Mouse (Mus musculus) monocyte, adult 5-6 weeks (primary cell): Measurements from ENCODE around the gene Nfkbil1. TPM values are rescaled to one million over a fixed set of nuclear protein-coding genes. Genes with fewer than 3 reads are reported as not detected.
A peak's percentile ranks its signal among the peaks of the same experiment; 100 is the strongest.
"Not testable (repeated sequence)": the region's sequence is repeated elsewhere in the genome, so short reads cannot be mapped to it uniquely, and the experiment has no call there.

Experiments used
- ATAC-seq: fragments of 153-309, 156-312 bp; replicated peaks from 2 replicates; pipeline ENCODE4 v1.8.0; 2017; ENCODE audit warnings: mild to moderate bottlenecking; ENCODE audit not compliant: low TSS enrichment, insufficient number of reproducible peaks, severe bottlenecking, poor library complexity, low FRiP score
- total RNA-seq: library from RNA; stranded (forward); fragments of 200-1000, 200-491, 200-594 nt; gene quantifications from 3 replicates; pipeline ENCODE4 v1.2.3, GENCODE M21; 2017

Nfkbil1 gene
- total RNA-seq, 1 experiment from 2014 or later = 5.1 TPM

- peak; percentile 55 for ATAC-seq
Observed at GRCm38 (mm10) chr17:35241305-35242014, 5.9 kb upstream of the Nfkbil1 start, which contains the start of gene Ddx39b. TSS of gene Ddx39b (plus strand) at chr17:35241746.

- ATAC-seq = no peak
Observed at GRCm38 (mm10) chr17:35240384-35241304, 5.1 kb upstream of the Nfkbil1 start.

GRCm38 (mm10) chr17:35239700-35240099 lies 4.1 kb upstream of the Nfkbil1 start:
- ATAC-seq = no peak

GRCm38 (mm10) chr17:35237504-35237903 lies 1.9 kb upstream of the Nfkbil1 start:
- no peak for ATAC-seq

GRCm38 (mm10) chr17:35236996-35237395 lies 1.4 kb upstream of the Nfkbil1 start:
- ATAC-seq = no peak

GRCm38 (mm10) chr17:35236390-35236746 lies 776 bp upstream of the Nfkbil1 start:
- ATAC-seq = peak; percentile 56

- no peak for ATAC-seq
Observed at GRCm38 (mm10) chr17:35234903-35235302, 689 bp downstream of the Nfkbil1 start.

GRCm38 (mm10) chr17:35234090-35234489 lies 1.5 kb downstream of the Nfkbil1 start:
- ATAC-seq = not testable (repeated sequence)

GRCm38 (mm10) chr17:35233114-35233980 lies 2.2 kb downstream of the Nfkbil1 start, which contains the start of gene Atp6v1g2:
TSS of gene Atp6v1g2 (plus strand) at chr17:35233660.
- ATAC-seq = no peak

- ATAC-seq = no peak
Observed at GRCm38 (mm10) chr17:35232659-35233058, 2.9 kb downstream of the Nfkbil1 start.

- peak; percentile 33; the same call in 1 of the 2 replicates for ATAC-seq
Observed at GRCm38 (mm10) chr17:35232043-35232442, 3.5 kb downstream of the Nfkbil1 start.

GRCm38 (mm10) chr17:35231022-35231421 lies 4.6 kb downstream of the Nfkbil1 start:
- peak; percentile 51 for ATAC-seq

- no peak for ATAC-seq
Observed at GRCm38 (mm10) chr17:35226561-35227046, 9.0 kb downstream of the Nfkbil1 start.

GRCm38 (mm10) chr17:35225456-35225855 lies 10.1 kb downstream of the Nfkbil1 start:
- ATAC-seq = no peak

GRCm38 (mm10) chr17:35224641-35225040 lies 11.0 kb downstream of the Nfkbil1 start:
- no peak for ATAC-seq

- peak; percentile 40; the same call in 1 of the 2 replicates for ATAC-seq
Observed at GRCm38 (mm10) chr17:35222299-35222698, 13.3 kb downstream of the Nfkbil1 start.

- no peak for ATAC-seq
Observed at GRCm38 (mm10) chr17:35220156-35220952, 15.2 kb downstream of the Nfkbil1 start, which contains the start of gene Gm16181. TSS of gene Gm16181 (plus strand) at chr17:35220834.

- ATAC-seq = peak; percentile 72
Observed at GRCm38 (mm10) chr17:35219601-35220041, 16.0 kb downstream of the Nfkbil1 start.
